In genomic region chrX:136543956-136544355, GRCm38 (mm10) we compare ENCODE assay signal across 26 mouse cellular contexts. TPM values are rescaled to one million over a fixed set of nuclear protein-coding genes. Genes with fewer than 3 reads are reported as not detected.
"Had no signal": no experiment of that assay in that cellular context is flagged by ENCODE, and none has a peak within 500 bp of the region (broad histone marks: within the 10 kb centered on the region; RNA-seq: fewer than 3 reads in every experiment).

Gene Kir3dl2 (minus strand): TSS chrX:136544056.

RNA-seq across cellular contexts. Expression of gene Kir3dl2, which starts in this region (rescaled TPM):
- total RNA-seq: common myeloid progenitor, adult 5-6 weeks; gastrocnemius, adult 18-20 months; gastrocnemius, adult 2 months; gastrocnemius, adult 8-10 months; gastrocnemius, postnatal 10 days; gastrocnemius, postnatal 14 days; gastrocnemius, postnatal 25 days; gastrocnemius, postnatal 36 days; gastrocnemius, postnatal 4 days; granulocyte monocyte progenitor cell, adult 5-6 weeks; heart, adult 18-20 months; heart, adult 2 months; heart, adult 8-10 months had no signal
- polyA plus RNA-seq: cortical plate, adult 2 months; embryonic facial prominence, embryonic 10.5 days; embryonic facial prominence, embryonic 11.5 days; embryonic facial prominence, embryonic 12.5 days; embryonic facial prominence, embryonic 13.5 days; embryonic facial prominence, embryonic 14.5 days; embryonic facial prominence, embryonic 15.5 days; erythroblast, embryonic 14.5 days; forebrain, embryonic 10.5 days; forebrain, embryonic 11.5 days; forebrain, embryonic 12.5 days; gonadal fat pad, adult 2 months; heart, adult 2 months; heart, embryonic 10.5 days had no signal
